Mouse (Mus musculus) lung, embryonic 15.5 days (tissue): ENCODE results near the gene Eif4e2. TPM values are rescaled to one million over a fixed set of nuclear protein-coding genes. Genes with fewer than 3 reads are reported as not detected.

ENCODE experiments used
- ATAC-seq: fragments of 200-750 bp; cut with Nextera tagmentation; 2 replicates; pipeline ENCODE4 v1.8.0; 2017; ENCODE audit warnings: moderate number of reproducible peaks, borderline replicate concordance; ENCODE audit not compliant: low FRiP score, low TSS enrichment; ENCODE audit errors: extremely low read depth
- H3K27ac ChIP-seq: fragments of 300-500 bp; sonication (generic); 2 replicates; pipeline ENCODE4 v1.5.1; 2015; ENCODE audit warnings: moderate library complexity, mild to moderate bottlenecking, inconsistent platforms
- H3K27me3 ChIP-seq: fragments of 300-500 bp; sonication (generic); 2 replicates; pipeline ENCODE4 v1.6.1; 2015; ENCODE audit warnings: inconsistent platforms
- H3K36me3 ChIP-seq: fragments of 300-500 bp; sonication (generic); 2 replicates; pipeline ENCODE4 v1.6.1; 2015; ENCODE audit warnings: inconsistent platforms
- H3K4me1 ChIP-seq: fragments of 300-500 bp; sonication (generic); 2 replicates; pipeline ENCODE4 v1.6.1; 2015; ENCODE audit warnings: inconsistent platforms
- H3K4me2 ChIP-seq: fragments of 300-500 bp; sonication (generic); 2 replicates; pipeline ENCODE4 v1.6.1; 2015; ENCODE audit warnings: inconsistent platforms, mild to moderate bottlenecking, moderate library complexity
- H3K4me3 ChIP-seq: fragments of 300-500 bp; sonication (generic); 2 replicates; pipeline ENCODE4 v1.5.1; 2015; ENCODE audit warnings: mild to moderate bottlenecking, inconsistent platforms
- H3K9ac ChIP-seq: fragments of 300-500 bp; sonication (generic); 2 replicates; pipeline ENCODE4 v1.6.1; 2015; ENCODE audit warnings: inconsistent platforms
- H3K9me3 ChIP-seq: fragments of 300-500 bp; sonication (generic); 2 replicates; pipeline ENCODE4 v1.6.1; 2016; ENCODE audit warnings: inconsistent platforms
- WGBS: fragments of 180-500 bp; shearing (Covaris S2); methylation state at CpG from one replicate; pipeline ENCODE4 v1.1.7; 2015; 5-methylcytosine and 5-hydroxymethylcytosine counted together
- polyA plus RNA-seq: library from polyadenylated mRNA; unstranded; fragments of >200 nt; fragmentation: Nextera tagmentation; extraction: Ambion mirVana; gene quantifications from 2 replicates; pipeline ENCODE4 v1.2.1, GENCODE M21; 2015

The Eif4e2 gene
- polyA plus RNA-seq, 1 experiment from 2014 or later, result 161 TPM

GRCm38 (mm10) chr1:87204465-87204864 is 9.2 kb upstream of the Eif4e2 start, which contains the start of gene Chrng:
TSS of gene Chrng (plus strand) at chr1:87204657.
- 84% methylated on average over 7 of the region's 7 CpGs for WGBS
- Histone ChIP-seq H3K36me3 (no peaks in the 10 kb centered on the region), H3K27ac (no peak within 1 kb of the TSS), H3K27me3 (peaks cover 26% of the 10 kb centered on the region), H3K4me3 (no peak within 1 kb of the TSS), H3K4me2 (no peak within 1 kb of the TSS), H3K9me3 (no peaks in the 10 kb centered on the region), H3K9ac (no peak within 1 kb of the TSS), H3K4me1 (peaks cover 12% of the 10 kb centered on the region; the same call in 1 of the 2 replicates)
- ATAC-seq, result no peak

GRCm38 (mm10) chr1:87205038-87205437 is 8.7 kb upstream of the Eif4e2 start:
- H3K36me3 ChIP-seq, result no peaks in the 10 kb centered on the region
- H3K27ac ChIP-seq, result no peak overlapping the region
- WGBS, result 45% methylated on average over 6 of the region's 6 CpGs
- H3K9me3 ChIP-seq, result no peaks in the 10 kb centered on the region
- no peak for ATAC-seq
- H3K27me3 ChIP-seq, result peaks cover 26% of the 10 kb centered on the region
- H3K4me3 ChIP-seq, result no peak overlapping the region
- no peak overlapping the region for H3K4me2 ChIP-seq
- H3K9ac ChIP-seq, result no peak overlapping the region
- H3K4me1 ChIP-seq, result peaks cover 12% of the 10 kb centered on the region; the same call in 1 of the 2 replicates

- Histone ChIP-seq H3K27ac (no peak overlapping the region), H3K4me1 (peaks cover 12% of the 10 kb centered on the region; the same call in 1 of the 2 replicates), H3K4me3 (no peak overlapping the region), H3K9ac (no peak overlapping the region), H3K4me2 (no peak overlapping the region), H3K36me3 (no peaks in the 10 kb centered on the region), H3K9me3 (no peaks in the 10 kb centered on the region), H3K27me3 (peaks cover 26% of the 10 kb centered on the region)
- ATAC-seq, result peak; percentile 66; the same call in 1 of the 2 replicates
- WGBS, result 30% methylated on average over 3 of the region's 3 CpGs
Measured at GRCm38 (mm10) chr1:87205502-87205901, 8.2 kb upstream of the Eif4e2 start.

- H3K27me3 ChIP-seq, result peaks cover 26% of the 10 kb centered on the region
- no peaks in the 10 kb centered on the region for H3K36me3 ChIP-seq
- no peak overlapping the region for H3K27ac ChIP-seq
- 22% methylated on average over 17 of the region's 17 CpGs for WGBS
- no peaks in the 10 kb centered on the region for H3K9me3 ChIP-seq
- no peak for ATAC-seq
- no peak overlapping the region for H3K4me3 ChIP-seq
- H3K9ac ChIP-seq, result no peak overlapping the region
- no peak overlapping the region for H3K4me2 ChIP-seq
- peaks cover 12% of the 10 kb centered on the region; the same call in 1 of the 2 replicates for H3K4me1 ChIP-seq
Measured at GRCm38 (mm10) chr1:87206339-87206738, 7.4 kb upstream of the Eif4e2 start.

GRCm38 (mm10) chr1:87211431-87211830 is 2.3 kb upstream of the Eif4e2 start:
- no peak for ATAC-seq
- Histone ChIP-seq H3K4me3 (no peak overlapping the region), H3K9me3 (no peaks in the 10 kb centered on the region), H3K36me3 (no peaks in the 10 kb centered on the region), H3K27ac (no peak overlapping the region), H3K27me3 (peaks cover 16% of the 10 kb centered on the region), H3K4me2 (no peak overlapping the region), H3K9ac (no peak overlapping the region), H3K4me1 (peaks cover 26% of the 10 kb centered on the region)
- 74% methylated on average over 4 of the region's 4 CpGs for WGBS

- Histone ChIP-seq H3K9ac (peak overlapping the region; percentile 97), H3K4me1 (peaks cover 28% of the 10 kb centered on the region), H3K4me2 (peak overlapping the region; percentile 67), H3K27ac (peak overlapping the region; percentile 100), H3K27me3 (no peaks in the 10 kb centered on the region), H3K4me3 (peak overlapping the region; percentile 98), H3K9me3 (no peaks in the 10 kb centered on the region), H3K36me3 (peaks cover 4% of the 10 kb centered on the region)
- ATAC-seq, result no peak
- 5% methylated on average over 4 of the region's 4 CpGs for WGBS
Measured at GRCm38 (mm10) chr1:87214748-87215147, 1.0 kb downstream of the Eif4e2 start.

GRCm38 (mm10) chr1:87217938-87218337 is 4.2 kb downstream of the Eif4e2 start:
- Histone ChIP-seq H3K27me3 (no peaks in the 10 kb centered on the region), H3K4me3 (no peak overlapping the region), H3K27ac (no peak overlapping the region), H3K36me3 (peaks cover 36% of the 10 kb centered on the region), H3K9ac (no peak overlapping the region), H3K4me1 (peaks cover 26% of the 10 kb centered on the region), H3K9me3 (no peaks in the 10 kb centered on the region), H3K4me2 (no peak overlapping the region)
- ATAC-seq, result no peak
- WGBS, result 52% methylated on average over 3 of the region's 3 CpGs

- Histone ChIP-seq H3K27me3 (no peaks in the 10 kb centered on the region), H3K4me2 (no peak overlapping the region), H3K27ac (no peak overlapping the region), H3K9ac (no peak overlapping the region), H3K9me3 (no peaks in the 10 kb centered on the region), H3K4me1 (no peaks in the 10 kb centered on the region), H3K36me3 (peaks cover 94% of the 10 kb centered on the region), H3K4me3 (no peak overlapping the region)
- no peak for ATAC-seq
- WGBS, result 95% methylated on average over 8 of the region's 8 CpGs
Measured at GRCm38 (mm10) chr1:87225739-87226138, 12.0 kb downstream of the Eif4e2 start.

- H3K4me2 ChIP-seq, result no peak overlapping the region
- no peaks in the 10 kb centered on the region for H3K9me3 ChIP-seq
- H3K27ac ChIP-seq, result no peak overlapping the region
- ATAC-seq, result no peak
- no peak overlapping the region for H3K4me3 ChIP-seq
- 100% methylated on average over 1 of the region's 1 CpGs for WGBS
- H3K4me1 ChIP-seq, result no peaks in the 10 kb centered on the region
- H3K9ac ChIP-seq, result no peak overlapping the region
- H3K36me3 ChIP-seq, result peaks cover 85% of the 10 kb centered on the region
- no peaks in the 10 kb centered on the region for H3K27me3 ChIP-seq
Measured at GRCm38 (mm10) chr1:87226409-87227159, 12.9 kb downstream of the Eif4e2 start.

- no peak for ATAC-seq
- Histone ChIP-seq H3K4me2 (no peak overlapping the region), H3K4me1 (no peaks in the 10 kb centered on the region), H3K9ac (no peak overlapping the region), H3K36me3 (peaks cover 84% of the 10 kb centered on the region), H3K9me3 (no peaks in the 10 kb centered on the region), H3K4me3 (no peak overlapping the region), H3K27ac (no peak overlapping the region), H3K27me3 (no peaks in the 10 kb centered on the region)
- WGBS, result 92% methylated on average over 3 of the region's 3 CpGs
Measured at GRCm38 (mm10) chr1:87227160-87227550, 13.4 kb downstream of the Eif4e2 start.

- Histone ChIP-seq H3K4me1 (no peaks in the 10 kb centered on the region), H3K4me3 (no peak overlapping the region), H3K27me3 (no peaks in the 10 kb centered on the region), H3K27ac (no peak overlapping the region), H3K9me3 (no peaks in the 10 kb centered on the region), H3K9ac (no peak overlapping the region), H3K36me3 (peaks cover 63% of the 10 kb centered on the region), H3K4me2 (no peak overlapping the region)
- 88% methylated on average over 5 of the region's 5 CpGs for WGBS
- ATAC-seq, result no peak
Measured at GRCm38 (mm10) chr1:87230606-87231005, 16.9 kb downstream of the Eif4e2 start.

GRCm38 (mm10) chr1:87232197-87232596 is 18.5 kb downstream of the Eif4e2 start:
- no peaks in the 10 kb centered on the region for H3K27me3 ChIP-seq
- WGBS, result 83% methylated on average over 7 of the region's 7 CpGs
- H3K36me3 ChIP-seq, result peaks cover 49% of the 10 kb centered on the region
- no peaks in the 10 kb centered on the region for H3K4me1 ChIP-seq
- no peak for ATAC-seq
- no peak overlapping the region for H3K4me2 ChIP-seq
- no peak overlapping the region for H3K9ac ChIP-seq
- H3K9me3 ChIP-seq, result no peaks in the 10 kb centered on the region
- H3K27ac ChIP-seq, result no peak overlapping the region
- no peak overlapping the region for H3K4me3 ChIP-seq
